Mouse (Mus musculus) common myeloid progenitor, adult 5-6 weeks (primary cell): ENCODE results near the gene Adrb1. TPM values are rescaled to one million over a fixed set of nuclear protein-coding genes. Genes with fewer than 3 reads are reported as not detected.
A peak's percentile ranks its signal among the peaks of the same experiment; 100 is the strongest.
"Not testable (repeated sequence)": the region's sequence is repeated elsewhere in the genome, so short reads cannot be mapped to it uniquely, and the experiment has no call there.

Source experiments
- ATAC-seq: replicated peaks from 2 replicates; pipeline ENCODE4 v1.8.0; 2016; ENCODE audit warnings: low read depth, mild to moderate bottlenecking, moderate TSS enrichment, inconsistent platforms; ENCODE audit not compliant: poor library complexity, severe bottlenecking
- total RNA-seq: library from RNA; stranded (forward); fragments of 200-1000, 187-1606 nt; gene quantifications from 2 replicates; pipeline ENCODE4 v1.2.3, GENCODE M21; 2017

The Adrb1 gene
- total RNA-seq, 1 experiment from 2014 or later = not detected

DNA sequence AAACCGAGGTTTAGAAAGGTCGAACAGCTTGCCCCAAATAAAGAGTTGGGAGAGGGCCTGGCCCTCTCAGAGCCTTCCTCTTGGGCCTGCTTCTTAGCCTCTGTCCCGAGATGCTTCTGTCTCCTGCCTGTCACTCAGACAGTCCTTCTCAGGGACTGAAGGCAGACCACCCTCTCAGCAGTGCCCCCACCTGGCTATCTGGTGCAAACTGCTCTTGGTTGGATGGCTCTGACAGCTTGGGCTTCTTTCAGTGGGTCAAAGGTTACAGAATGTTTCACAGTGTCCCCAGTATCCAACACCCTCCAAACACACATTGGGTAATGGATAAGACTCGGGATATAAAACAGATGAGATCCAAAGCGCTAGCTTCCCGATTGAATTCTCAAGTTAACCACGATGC is 23.1 kb downstream of the Adrb1 start:
- no peak for ATAC-seq

DNA sequence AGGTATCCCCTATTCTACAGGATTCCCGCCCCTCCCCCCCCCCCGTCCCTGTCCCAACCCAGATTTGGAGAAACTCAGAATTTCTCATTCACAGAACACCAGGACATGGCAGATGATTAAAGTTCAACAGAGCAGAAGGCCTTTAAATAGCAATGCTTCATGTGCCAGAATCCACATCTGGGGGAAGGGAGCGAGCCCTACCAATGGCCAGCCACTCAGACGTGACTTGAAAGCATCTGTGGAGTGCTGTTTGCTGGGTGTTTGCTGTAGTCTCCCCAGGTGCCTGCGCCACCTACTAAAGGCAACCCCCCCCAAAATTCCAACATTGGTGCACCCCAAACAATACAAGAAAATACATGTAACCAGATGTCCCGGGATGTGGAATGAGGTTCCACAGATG is 23.5 kb downstream of the Adrb1 start:
- no peak for ATAC-seq

DNA sequence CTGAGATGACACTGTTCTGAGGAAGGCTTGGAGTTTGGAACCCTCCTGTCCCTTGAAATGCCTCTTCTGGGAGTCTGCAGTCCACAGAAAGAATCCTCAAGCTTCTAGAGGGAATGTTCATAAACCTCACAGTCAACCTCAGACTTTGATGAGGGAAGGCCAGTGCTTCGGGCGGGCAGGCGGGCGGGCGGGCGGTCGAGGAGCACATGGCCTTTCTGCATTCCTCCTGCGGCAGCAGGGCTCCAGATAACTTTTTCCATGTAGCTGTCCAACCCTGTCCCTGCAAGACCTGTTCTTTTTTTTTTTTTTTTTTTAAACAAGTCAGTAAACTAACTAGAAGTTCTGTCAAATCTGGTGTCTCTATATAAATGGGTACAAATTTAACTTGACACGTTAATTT is 24.6 kb downstream of the Adrb1 start:
- ATAC-seq = no peak

DNA sequence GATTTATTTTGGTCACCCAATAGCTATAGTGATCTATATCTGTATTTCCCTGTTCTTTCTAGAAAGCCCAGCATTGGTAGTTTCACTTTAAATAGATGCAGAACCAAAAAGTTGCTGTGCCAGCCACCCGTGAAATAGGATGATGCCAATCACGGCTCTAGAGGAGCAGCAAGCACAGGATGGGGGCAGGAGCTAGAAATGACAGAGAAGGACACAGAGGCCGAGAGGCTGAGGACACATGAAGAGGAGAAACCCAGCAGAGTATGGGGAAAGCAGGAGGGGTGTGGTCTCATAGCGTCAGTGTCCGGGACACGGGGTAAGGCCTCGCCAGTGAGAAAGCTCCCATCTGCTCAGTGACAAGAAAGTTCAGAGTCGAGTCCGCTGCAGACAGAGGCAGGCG is 25.9 kb downstream of the Adrb1 start:
- ATAC-seq = no peak

DNA sequence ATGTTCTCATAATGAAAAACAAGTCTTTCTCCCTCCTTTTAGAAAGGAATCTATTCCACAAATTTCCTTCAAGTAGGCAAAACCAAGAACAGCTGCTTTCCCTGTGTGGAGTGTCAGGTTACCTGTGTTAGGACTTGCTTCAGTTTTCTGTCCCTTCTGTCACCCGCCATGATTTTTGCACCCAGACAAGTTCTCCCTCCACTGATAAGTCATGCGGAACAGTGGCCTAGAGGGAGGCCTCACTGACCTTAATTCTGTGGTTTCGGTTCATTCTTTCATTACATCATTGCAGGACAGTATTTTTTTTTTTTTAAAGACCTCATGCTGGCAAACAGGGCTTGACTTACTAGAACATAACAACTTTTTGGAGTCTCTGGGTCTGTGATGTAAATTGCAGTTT is 27.3 kb downstream of the Adrb1 start:
- no peak for ATAC-seq

DNA sequence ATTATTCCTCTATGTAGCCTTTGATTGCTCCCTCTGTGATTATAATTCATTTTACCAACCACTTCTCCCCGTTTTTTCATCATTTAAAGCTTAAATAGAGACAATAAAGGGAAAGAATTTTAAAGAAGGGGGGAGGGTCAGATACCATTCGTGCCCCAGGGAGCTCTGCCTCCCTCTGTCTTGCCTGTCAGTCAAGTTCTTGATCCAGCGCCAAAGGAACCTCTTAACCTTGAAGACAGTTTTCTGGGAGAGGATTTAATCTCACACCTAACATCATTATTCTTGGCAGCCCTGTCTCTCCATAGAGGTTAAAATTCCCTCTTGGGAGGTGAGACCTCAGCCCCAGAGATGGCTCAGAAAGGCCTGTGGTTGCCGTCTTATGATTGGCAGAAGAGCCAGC is 28.7 kb downstream of the Adrb1 start:
- no peak for ATAC-seq

DNA sequence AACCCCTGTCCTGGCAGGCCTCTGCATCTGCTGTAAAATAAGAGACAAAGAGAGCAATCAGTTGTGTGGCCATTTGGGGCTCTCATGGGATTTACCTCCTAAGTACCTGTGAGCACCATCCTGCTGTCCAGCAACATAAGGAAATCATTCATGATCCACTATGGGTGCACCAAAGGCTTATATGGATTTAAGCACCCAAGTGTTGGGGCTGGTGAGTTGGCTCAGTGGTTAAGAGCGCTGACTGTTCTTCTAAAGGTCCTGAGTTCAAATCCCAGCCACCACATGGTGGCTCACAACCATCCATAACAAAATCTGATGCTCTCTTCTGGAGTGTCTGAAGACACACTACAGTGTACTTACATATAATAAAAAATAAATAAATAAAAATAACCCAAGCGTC is 32.5 kb downstream of the Adrb1 start:
- ATAC-seq = not testable (repeated sequence)

DNA sequence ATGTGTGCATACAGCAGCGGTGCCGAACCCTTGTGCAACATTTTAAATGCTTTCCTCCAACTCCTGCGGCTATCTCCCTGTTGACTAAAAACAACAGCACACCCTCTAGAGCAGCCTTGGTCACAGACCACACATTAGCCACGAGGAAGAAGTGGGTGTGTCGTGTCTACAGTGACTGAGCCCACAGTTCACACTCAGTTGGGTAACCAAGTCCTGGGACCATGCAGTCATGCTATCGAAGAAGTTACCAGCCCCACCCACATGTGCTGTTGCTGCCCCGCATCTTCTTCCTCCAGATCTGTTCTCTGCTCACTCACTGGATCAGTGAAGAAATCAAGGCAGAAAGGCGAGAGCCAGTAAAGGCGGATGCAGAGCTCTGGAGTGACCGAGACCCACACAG is 34.4 kb downstream of the Adrb1 start:
- ATAC-seq = 0 out of 2 replicates have a peak, but pooled peaks have one; percentile 22

DNA sequence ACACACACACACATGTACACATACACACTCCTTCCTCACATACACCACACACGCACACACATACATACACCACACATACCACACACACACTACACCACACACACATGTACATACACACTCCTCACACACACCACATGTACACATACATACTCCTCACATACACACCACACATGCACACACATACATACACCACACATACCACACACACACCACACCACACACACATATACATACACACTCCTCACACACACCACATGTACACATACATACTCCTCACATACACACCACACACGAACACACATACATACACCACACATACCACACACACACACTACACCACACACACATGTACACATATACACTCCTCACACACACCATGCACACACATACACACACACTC is 36.3 kb downstream of the Adrb1 start:
- ATAC-seq = no peak

DNA sequence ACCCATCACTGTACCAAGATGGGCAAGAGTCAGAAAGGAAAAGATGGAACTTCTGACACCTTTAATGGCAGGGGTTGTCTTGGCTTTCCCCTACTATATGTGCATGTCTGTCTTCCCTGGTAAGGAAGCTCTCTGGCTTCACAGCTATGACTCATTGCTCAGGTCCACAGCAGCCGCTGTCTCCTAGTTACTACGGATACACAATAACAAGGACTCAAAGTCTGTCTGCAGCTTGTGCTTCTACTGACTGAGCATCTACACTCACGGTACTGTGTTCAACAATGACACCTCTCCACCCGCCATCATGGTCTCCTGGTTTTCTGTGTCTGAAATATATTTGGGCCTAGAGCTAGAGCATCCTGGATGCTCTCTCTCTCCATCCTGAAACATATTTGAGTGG is 37.7 kb downstream of the Adrb1 start:
- no peak for ATAC-seq

DNA sequence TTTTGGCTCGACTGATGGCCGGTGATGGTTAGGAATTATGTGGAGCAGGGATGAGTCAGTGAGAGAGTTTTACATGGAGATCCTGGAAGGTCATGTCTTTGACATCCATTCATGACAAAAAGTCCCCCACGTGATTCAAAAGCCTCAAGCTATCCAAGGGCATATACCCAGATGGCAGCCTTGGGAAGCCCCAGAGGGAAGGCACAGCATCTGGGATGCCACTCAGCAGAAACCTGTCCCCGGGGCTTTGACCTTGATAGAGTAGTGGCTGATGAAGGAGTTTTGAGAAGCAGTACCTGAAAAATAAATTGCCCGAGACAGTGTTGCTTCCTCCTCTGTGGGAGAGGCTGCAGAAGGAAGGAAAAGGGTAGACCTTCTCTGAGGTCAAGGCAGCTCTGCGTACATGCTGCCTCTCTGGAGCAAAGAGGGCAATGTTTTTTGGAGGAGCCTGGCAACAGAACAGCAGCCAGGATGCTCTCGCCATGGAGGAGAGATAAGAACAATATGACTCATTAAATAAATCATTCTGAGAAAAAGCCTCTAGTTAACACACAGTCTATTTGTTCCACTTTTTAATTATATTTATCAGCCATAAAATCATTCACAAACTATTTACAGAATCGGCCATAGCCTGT is 38.4 kb downstream of the Adrb1 start:
- ATAC-seq = no peak

DNA sequence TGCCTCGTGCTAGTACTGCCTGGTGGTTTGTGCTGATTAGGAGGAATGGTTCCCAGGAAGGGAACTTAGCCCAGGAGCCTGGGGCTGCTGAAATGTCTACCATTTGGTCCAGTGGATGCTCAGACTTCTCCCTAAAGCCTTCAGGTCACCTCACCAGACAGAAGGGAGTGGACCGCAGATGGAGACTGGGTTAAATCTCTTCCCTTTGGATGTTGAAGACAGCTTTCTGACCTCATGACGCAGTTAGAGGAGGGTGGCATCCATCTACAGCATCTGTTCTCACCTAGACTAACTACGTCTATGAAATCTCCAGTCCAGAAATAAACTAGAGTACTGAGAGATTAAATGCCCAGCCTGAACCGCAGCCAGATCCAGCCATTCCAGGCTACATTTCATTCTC is 39.1 kb downstream of the Adrb1 start:
- no peak for ATAC-seq

DNA sequence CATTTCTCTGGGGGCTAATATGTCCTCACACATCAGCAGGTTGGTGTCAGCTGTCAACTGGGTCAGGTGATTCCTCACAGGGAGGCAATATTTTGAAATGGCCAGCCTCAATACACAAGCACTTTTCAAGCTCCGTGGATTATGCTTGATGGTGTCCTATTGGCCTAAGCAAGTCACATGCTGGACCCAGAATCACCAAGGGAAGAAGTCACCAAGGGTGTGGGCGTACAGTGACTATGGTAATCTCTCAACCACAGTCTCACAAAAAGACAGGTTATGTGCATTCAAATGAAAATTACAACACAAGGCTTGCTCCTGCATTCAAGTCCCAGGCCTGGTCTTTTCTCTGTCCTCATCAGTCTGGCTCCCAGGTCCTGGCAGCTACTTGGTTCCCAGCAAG is 39.7 kb downstream of the Adrb1 start:
- ATAC-seq = no peak

DNA sequence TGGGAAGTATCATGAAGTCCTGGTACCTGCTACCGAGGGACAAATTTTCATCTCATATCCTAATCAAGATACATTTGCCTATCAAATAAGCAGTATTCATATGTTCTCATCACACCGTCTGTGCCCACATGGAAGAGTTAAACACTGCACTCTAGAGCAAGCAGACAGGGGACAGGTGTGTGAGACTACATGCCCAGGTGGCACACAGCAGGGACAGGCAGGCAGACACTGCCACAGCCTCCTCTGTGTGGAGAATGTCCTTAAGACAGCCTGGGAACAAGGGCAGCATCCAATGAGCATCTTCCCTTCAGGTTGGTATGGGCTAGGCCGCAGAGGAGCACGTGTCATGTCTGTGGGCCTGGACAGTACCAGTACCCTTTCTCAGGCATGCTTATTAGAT is 40.7 kb downstream of the Adrb1 start:
- ATAC-seq = no peak

DNA sequence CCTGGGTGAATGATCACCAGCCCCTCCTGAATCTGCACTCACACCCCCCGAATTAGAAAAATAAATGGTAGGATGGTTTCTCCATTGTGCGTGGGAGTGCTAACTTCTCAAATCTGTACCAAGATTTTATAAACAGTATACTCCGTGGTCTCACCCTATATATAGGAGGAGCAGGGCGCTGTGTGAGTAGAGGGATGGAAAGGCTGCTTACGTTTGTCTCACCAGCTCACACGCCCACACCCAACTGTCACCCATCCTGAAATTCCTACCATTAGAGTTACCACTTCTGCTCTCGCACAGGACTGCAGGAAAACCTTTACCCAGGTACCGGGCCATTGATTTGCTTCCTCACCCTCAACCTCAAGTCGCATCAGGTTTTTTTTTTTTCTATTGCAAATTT is 47.0 kb downstream of the Adrb1 start:
- ATAC-seq = no peak

DNA sequence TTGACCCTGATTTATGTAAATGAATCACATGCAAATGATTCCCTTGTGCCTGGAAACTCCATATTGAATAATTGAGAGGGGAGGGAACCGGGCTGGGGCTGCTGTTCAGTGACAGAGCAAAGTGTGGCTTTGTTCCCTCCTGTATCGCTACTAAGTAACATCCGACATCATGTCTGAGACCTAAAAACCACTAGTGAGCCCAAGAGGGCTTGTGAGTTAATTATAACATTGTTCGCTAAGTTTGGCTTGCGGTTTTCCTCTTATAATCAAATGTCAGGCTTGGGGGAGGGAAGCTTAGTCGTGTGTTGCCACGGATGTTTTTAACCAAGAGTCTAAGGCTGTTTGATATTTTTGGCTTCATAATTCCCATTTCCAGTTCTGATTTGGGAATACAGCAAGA is 50.2 kb downstream of the Adrb1 start:
- peak; percentile 48 for ATAC-seq

DNA sequence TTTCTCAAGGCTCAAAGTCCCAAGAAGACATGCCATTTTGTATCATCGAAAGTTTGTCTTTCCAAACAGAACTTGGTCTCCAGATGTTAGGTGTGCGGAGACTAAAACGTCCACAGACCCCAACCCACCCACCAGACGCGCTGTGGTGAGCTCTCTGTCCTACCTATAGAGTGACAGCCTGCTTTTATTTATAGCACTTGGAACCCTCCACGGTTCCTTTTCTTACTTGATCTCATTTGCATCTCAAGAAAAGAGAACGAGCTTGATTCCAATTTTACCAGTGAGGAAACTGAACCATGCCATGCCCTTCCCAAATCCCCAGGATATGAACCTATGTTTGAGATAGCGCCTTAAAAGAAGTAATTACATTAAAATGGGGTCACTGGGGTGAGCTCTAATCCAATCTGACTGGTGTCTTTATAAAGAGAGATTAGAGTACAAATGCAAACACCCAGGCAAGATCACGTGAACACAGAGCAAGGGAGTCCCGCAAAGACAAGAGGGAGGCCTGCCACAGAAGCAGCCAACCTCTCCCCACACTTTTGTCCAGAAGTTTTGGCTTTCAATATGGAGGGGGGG is 51.5 kb downstream of the Adrb1 start:
- no peak for ATAC-seq

DNA sequence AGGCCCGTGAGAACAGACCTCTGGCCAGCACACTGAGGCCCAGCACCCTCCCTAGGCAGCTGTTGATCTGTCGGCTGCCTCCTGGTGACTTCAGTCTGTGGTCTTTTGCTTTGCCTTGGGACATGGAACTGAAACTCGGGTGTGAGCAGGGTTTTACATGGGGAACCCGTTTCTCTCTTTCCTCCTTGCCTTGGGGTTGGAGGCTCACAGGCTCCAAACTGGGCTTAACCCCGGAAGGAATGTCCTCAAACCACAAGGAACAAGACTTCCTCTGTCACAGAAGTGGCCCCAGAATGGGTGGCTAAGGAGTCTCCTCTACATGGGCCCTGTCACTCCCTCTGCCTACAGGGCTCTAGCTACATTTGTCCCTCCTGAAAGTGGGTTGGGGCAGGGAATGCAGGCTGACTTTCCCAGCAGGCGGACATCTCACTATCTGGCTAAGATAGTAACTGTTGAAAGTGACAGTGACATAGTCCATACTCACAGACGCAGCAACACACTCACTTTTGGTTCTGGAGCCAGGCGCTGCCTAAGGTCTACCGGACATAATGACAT is 52.5 kb downstream of the Adrb1 start:
- peak; percentile 61 for ATAC-seq

DNA sequence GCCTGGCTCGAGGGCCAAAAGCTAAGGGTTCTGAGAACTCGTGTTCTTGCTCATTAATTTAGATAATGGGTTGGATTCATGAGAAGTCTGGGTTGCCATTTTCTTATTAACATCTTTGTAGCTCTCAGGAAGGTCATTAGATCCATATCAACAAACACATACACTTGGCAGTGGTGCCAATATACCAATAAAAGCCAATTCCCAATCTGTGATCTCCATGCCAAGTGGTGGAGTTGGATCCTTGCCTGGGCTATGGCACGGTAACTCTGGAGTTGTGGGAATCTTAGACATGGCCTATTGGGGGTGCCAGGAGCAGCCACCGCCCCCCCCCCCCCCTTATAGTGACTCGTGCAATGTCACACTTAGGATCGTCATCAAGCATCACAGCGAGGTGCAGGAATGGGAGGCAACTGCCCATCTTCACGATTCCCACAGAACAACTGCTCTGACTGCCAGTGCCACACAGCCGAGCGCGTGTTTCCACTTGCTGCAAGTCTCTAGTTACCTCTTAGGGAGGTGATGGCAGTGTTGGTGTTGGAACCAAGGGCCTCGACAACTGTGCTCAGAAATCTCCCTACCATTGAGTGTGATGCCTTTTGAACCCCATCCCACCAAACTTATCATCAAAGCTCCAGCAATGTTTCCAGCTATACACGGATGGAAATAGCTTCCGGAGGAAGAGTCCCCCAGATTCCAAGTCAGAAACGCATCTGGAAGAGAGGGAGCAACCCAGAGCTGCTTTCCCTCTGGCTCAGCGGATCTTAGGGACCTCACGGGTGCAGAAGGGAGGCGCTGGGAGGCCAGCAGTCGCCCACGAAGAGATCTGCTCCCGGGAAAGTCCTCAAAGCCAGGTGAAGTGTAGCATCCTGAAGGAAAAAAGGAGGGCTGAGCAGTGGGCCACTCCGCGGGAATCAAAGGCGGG is 53.2 kb downstream of the Adrb1 start:
- no peak for ATAC-seq

DNA sequence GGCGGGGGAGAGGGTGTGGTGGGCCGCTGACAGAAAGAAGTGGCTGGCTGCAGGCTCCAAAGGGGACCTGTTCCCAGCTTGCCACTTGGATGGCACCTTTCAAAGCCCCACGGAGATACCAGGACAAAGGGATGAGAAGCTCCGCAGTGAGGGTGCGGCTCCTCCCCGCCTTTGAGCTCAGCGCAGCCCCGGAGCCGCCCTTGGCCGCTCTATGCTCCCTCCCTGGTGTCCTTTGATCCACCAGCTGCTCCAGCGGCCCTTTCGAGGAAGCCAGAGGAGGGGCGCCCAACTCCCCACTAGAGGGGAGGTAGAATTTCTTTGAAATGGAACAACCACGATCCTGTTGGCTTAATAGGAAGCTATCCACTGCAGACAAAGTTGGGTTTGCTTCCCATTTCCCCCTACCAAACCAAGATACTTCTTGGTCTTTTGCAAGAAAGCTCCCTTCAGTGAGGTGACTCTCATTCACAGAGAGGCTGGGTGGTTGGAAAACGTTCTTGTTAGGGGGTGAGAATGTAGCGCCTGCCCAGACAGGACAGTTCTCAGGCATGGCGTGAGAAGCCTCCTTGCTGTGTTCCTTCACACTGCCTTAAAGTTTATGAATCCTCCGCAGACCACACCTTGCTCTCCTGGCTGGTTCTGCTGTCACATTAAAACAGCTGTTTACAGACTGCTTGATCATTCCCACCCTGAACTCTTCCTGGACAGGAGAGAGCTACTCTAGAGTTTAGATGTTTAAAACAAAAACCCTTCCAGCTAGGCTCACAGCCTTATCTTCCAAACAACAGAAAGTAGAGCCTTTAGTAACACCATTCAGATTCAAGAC is 54.1 kb downstream of the Adrb1 start:
- no peak for ATAC-seq
